Mouse (Mus musculus) heart, embryonic 12.5 days (tissue): ENCODE data around the gene Lrmda. TPM values are rescaled to one million over a fixed set of nuclear protein-coding genes. Genes with fewer than 3 reads are reported as not detected.
A peak's percentile ranks its signal among the peaks of the same experiment; 100 is the strongest.
"Not testable (repeated sequence)": the region's sequence is repeated elsewhere in the genome, so short reads cannot be mapped to it uniquely, and the experiment has no call there.

Experiments
- ATAC-seq: fragments of 200-750 bp; cut with Nextera tagmentation; 2 replicates; pipeline ENCODE4 v1.8.0; 2017; ENCODE audit warnings: moderate TSS enrichment, moderate library complexity; ENCODE audit not compliant: insufficient number of reproducible peaks, low FRiP score
- H3K27ac ChIP-seq: fragments of 300-500 bp; sonication (generic); 2 replicates; pipeline ENCODE4 v1.5.1; 2016; ENCODE audit warnings: mild to moderate bottlenecking, moderate library complexity; ENCODE audit not compliant: poor library complexity, severe bottlenecking
- H3K27me3 ChIP-seq: fragments of 300-500 bp; sonication (generic); replicated peaks from 2 replicates; pipeline ENCODE4 v1.6.1; 2016; ENCODE audit warnings: mild to moderate bottlenecking, moderate library complexity
- H3K36me3 ChIP-seq: fragments of 300-500 bp; sonication (generic); 2 replicates; pipeline ENCODE4 v1.6.1; 2016; ENCODE audit warnings: mild to moderate bottlenecking, moderate library complexity
- H3K4me1 ChIP-seq: fragments of 300-500 bp; sonication (generic); replicated peaks from 2 replicates; pipeline ENCODE4 v1.6.1; 2016; ENCODE audit warnings: mild to moderate bottlenecking
- H3K4me2 ChIP-seq: fragments of 300-500 bp; sonication (generic); 2 replicates; pipeline ENCODE4 v1.6.1; 2016; ENCODE audit warnings: mild to moderate bottlenecking, moderate library complexity
- H3K4me3 ChIP-seq: fragments of 300-500 bp; sonication (generic); 2 replicates; pipeline ENCODE4 v1.5.1; 2016; ENCODE audit warnings: mild to moderate bottlenecking
- H3K9ac ChIP-seq: fragments of 300-500 bp; sonication (generic); 2 replicates; pipeline ENCODE4 v1.6.1; 2016; ENCODE audit warnings: mild to moderate bottlenecking, moderate library complexity
- H3K9me3 ChIP-seq: fragments of 300-500 bp; sonication (generic); replicated peaks from 2 replicates; pipeline ENCODE4 v1.6.1; 2016; ENCODE audit warnings: mild to moderate bottlenecking, moderate library complexity
- WGBS: fragments of 180-500 bp; shearing (Covaris S2); methylation state at CpG from one replicate; pipeline ENCODE4 v1.1.7; 2016; 5-methylcytosine and 5-hydroxymethylcytosine counted together
- polyA plus RNA-seq: library from polyadenylated mRNA; unstranded; fragments of >200 nt; fragmentation: Nextera tagmentation; extraction: Ambion mirVana; gene quantifications from 2 replicates; pipeline ENCODE4 v1.2.1, GENCODE M21; 2016

Lrmda gene
- polyA plus RNA-seq, 1 experiment from 2014 or later = 1.0 TPM

DNA sequence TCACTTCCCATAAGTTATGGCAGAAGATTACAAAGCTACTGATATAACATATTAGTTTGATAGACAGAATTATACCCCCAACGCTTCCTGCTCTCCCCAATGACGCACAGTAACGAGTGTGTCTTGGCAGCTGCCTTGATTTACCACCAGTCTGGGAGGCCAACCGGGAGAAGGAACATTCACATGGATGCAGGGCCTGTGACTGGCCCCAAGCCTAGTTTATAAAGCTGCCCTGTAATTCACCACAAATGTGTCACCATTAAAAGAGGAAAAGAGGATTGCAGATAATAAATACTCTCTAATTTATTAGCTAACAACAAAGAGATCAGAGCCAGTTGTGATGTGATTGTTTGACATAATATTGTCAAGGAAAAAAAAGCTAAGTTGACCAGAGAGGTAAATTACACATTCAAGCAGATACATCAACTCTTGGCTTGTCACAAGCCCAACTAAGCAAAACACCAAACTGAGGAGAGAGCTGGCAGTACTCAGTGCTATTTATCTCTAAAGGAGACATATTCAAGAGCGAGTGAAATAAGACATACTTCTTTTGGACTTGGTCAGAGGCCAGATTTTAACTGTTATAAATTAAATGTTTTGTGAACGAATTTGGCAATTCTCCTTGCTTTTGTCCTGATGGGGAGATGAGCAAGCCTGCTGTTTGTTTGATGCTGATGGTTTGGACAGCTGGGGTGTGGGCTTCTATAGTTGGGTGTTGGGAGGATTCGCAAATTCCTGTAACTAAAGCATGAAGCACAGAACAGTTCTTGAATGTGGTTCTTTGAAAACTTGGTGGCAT lies 740.9 kb downstream of the Lrmda start:
- Histone ChIP-seq H3K27me3 (no peaks in the 10 kb centered on the region), H3K4me2 (no peak overlapping the region), H3K9ac (no peak overlapping the region), H3K4me1 (peaks cover 21% of the 10 kb centered on the region), H3K9me3 (no peaks in the 10 kb centered on the region), H3K36me3 (no peaks in the 10 kb centered on the region), H3K4me3 (no peak overlapping the region), H3K27ac (peak overlapping the region; percentile 45; the same call in 1 of the 2 replicates)
- WGBS = 49% methylated on average over 7 of the region's 7 CpGs
- ATAC-seq = 0 out of 2 replicates have a peak, but pooled peaks have one; percentile 42

DNA sequence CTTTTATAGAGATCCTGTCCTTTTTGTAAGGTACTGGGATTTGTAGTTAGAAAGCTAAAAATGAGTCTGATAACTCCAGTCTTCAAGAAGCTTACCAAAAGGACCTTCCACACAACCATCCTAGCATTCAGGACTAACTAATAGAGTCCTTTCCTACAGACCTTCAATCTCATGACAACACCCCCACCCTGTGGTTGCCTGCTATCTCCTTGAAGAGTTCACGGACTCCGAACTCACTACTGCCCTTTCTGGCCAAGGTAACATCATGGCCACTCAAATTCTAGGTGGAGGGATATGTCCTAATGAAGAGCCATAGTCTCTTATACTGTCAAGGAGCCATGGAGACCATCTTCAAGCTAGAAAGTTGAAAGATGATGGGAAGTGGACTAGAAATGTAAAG lies 762.2 kb downstream of the Lrmda start:
- 65% methylated on average over 2 of the region's 2 CpGs for WGBS

DNA sequence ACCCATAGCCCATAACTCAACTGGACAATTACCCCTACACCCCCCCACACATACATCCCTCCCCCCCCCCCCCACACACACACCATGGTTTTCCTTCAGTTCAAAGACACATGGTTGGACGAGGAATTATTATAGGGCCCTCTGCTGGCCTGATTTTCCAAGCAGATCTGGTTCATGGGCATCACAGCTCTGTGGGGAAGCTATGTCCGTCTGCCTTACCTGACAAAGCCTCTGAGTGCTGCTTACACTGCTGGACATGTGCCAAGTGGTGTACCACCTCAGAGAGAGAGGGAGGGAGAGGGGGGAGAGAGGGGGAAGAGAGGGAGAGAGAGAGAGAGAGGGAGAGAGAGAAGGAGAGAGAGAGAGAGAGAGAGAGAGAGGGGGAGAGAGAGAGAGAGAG lies 762.9 kb downstream of the Lrmda start:
- Histone ChIP-seq H3K4me3 (no peak overlapping the region), H3K27me3 (no peaks in the 10 kb centered on the region; the same call in 1 of the 2 replicates), H3K4me1 (peaks cover 9% of the 10 kb centered on the region; the same call in 1 of the 2 replicates), H3K36me3 (no peaks in the 10 kb centered on the region), H3K9ac (no peak overlapping the region), H3K4me2 (no peak overlapping the region), H3K27ac (no peak overlapping the region), H3K9me3 (no peaks in the 10 kb centered on the region)
- WGBS = 61% methylated on average over 2 of the region's 2 CpGs
- no peak for ATAC-seq

More for the DNA sequence above, 762.2 kb downstream of the Lrmda start:
- Histone ChIP-seq H3K4me3 (no peak overlapping the region), H3K27ac (no peak overlapping the region), H3K9me3 (no peaks in the 10 kb centered on the region), H3K27me3 (no peaks in the 10 kb centered on the region; the same call in 1 of the 2 replicates), H3K9ac (no peak overlapping the region), H3K4me1 (peaks cover 9% of the 10 kb centered on the region; the same call in 1 of the 2 replicates), H3K36me3 (no peaks in the 10 kb centered on the region), H3K4me2 (no peak overlapping the region)
- no peak for ATAC-seq

DNA sequence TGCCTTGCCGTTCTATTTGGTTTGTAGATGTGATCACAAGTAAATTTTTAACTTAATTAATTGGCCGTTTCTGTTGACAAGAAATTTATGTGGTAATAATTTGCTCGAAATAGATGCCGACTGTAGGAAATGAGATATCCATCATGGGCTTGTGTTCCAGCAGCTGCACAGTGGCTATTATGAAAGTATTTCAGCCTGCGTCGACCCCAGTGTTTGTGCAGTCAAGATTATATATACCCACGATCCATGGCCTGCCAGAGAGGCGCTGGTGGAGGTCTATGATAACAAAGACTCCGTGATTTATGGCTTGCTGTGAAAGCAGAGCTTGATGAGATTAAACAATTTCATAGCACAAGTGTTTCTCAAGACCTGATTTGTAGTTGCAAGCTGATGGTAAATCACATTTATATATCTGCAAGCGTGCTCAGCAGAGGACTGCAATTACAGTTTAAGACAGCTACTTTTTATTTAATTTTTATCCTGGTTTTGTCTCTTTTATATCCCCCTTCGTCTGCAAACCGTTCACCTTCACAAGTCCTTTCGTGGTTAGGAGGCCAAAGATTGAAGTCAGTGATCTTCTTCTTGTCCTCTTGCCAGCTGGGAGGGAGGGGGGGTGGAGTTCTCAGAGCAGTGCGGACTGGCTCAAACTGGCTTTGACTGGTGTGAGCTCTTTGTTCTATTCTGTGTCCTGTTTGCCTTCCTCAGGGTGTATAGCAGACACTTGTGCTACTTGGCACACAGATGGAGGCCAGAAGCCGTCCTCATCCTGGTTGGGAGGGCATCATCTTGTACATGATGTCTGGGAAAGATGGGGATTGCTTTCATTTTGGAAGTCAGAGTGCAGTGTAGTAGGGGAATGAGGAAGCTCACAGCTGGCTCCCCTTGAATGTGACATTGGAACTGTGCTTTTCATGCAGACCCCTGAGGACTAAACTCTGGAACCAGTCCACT lies 764.0 kb downstream of the Lrmda start:
- H3K4me1 ChIP-seq = peaks cover 9% of the 10 kb centered on the region; the same call in 1 of the 2 replicates
- no peak overlapping the region for H3K4me3 ChIP-seq
- H3K36me3 ChIP-seq = no peaks in the 10 kb centered on the region
- no peak for ATAC-seq
- no peaks in the 10 kb centered on the region for H3K9me3 ChIP-seq
- WGBS = 49% methylated on average over 15 of the region's 15 CpGs
- H3K27ac ChIP-seq = no peak overlapping the region
- H3K9ac ChIP-seq = no peak overlapping the region
- H3K4me2 ChIP-seq = no peak overlapping the region
- no peaks in the 10 kb centered on the region; the same call in 1 of the 2 replicates for H3K27me3 ChIP-seq

DNA sequence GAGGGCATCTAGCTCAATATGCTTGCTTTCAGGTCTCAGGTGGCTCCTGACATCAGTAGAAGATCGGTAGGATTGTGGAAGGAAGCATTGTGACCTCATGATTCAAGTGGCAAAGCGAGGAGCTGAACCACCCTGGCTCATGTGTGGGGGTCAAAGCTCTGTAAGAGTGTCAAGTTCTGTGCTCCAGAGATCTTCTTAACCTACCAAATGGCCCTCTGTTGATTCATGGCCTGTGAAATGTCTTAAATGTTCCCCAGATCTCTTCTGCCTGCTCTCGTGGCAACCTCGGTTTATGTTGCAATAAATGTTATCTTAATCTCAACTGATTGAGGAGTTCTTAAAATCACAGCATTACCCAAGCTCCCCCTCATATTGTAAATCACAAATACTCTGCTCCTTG lies 780.5 kb downstream of the Lrmda start:
- no peaks in the 10 kb centered on the region for H3K36me3 ChIP-seq
- ATAC-seq = no peak
- no peak overlapping the region for H3K9ac ChIP-seq
- H3K4me2 ChIP-seq = no peak overlapping the region
- no peak overlapping the region for H3K27ac ChIP-seq
- H3K4me3 ChIP-seq = no peak overlapping the region
- H3K27me3 ChIP-seq = no peaks in the 10 kb centered on the region
- 57% methylated on average over 4 of the region's 4 CpGs for WGBS
- peaks cover 19% of the 10 kb centered on the region for H3K4me1 ChIP-seq
- H3K9me3 ChIP-seq = no peaks in the 10 kb centered on the region

DNA sequence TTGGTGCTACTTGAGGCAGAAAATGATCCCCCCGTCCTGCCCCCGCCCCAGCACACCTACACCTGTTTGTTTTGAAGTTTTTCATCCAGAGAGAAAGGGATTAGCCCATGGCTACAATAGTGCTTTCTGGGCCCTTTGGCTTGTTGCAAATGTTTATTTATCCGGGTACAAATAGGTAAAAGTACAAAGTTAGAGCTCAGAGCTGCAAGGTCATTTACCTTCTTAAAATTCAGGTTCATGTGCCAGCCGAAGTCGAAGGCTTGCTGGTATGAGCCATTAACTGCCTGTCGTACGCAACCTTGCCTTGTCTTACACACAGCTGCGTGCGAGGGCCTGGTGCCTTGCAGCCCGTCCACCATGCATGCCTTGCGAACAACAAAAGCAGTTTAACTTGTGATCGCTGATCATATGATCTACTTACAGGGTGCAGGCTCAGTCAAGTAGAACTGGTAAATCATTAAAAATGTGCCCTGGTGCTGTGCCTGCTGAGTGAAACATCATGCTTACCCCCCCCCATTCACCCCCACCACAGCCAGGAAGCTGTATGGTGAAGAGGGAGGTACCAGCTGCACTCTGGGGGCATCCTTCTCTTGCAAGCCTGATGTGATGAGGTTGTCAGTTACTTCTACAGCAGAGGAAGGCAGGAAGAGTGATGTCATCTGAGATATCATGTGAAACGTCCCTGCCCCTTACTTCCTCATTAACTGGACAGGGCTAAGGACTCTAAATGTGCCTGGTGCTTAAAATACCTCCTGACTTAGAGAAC lies 781.5 kb downstream of the Lrmda start:
- H3K4me3 ChIP-seq = no peak overlapping the region
- peaks cover 19% of the 10 kb centered on the region for H3K4me1 ChIP-seq
- no peaks in the 10 kb centered on the region for H3K27me3 ChIP-seq
- no peak overlapping the region for H3K27ac ChIP-seq
- H3K9me3 ChIP-seq = no peaks in the 10 kb centered on the region
- H3K36me3 ChIP-seq = no peaks in the 10 kb centered on the region
- no peak for ATAC-seq
- H3K4me2 ChIP-seq = no peak overlapping the region
- WGBS = 81% methylated on average over 13 of the region's 13 CpGs
- H3K9ac ChIP-seq = no peak overlapping the region

DNA sequence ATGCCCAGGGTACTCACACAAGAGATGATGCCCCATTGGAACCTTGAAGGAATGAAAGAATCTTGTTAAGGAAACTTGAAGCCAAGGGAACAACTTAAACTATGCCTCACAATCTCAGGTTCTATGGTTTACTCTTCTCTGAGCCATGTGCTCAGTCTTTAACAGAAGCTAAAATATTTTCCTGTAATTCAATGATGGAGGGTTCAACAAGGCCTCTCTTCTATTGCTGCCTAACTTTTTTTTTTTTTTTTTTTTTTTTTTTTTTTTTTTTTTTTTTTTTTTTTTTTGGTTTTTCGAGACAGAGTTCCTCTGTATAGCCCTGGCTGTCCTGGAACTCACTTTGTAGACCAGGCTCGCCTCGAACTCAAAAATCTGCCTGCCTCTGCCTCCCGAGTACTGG lies 782.2 kb downstream of the Lrmda start:
- not testable (repeated sequence) for H3K9ac ChIP-seq, ATAC-seq, H3K27ac ChIP-seq, H3K4me3 ChIP-seq, H3K9me3 ChIP-seq, H3K27me3 ChIP-seq, H3K36me3 ChIP-seq, H3K4me2 ChIP-seq
- peaks cover 19% of the 10 kb centered on the region for H3K4me1 ChIP-seq
- 63% methylated on average over 4 of the region's 4 CpGs for WGBS

DNA sequence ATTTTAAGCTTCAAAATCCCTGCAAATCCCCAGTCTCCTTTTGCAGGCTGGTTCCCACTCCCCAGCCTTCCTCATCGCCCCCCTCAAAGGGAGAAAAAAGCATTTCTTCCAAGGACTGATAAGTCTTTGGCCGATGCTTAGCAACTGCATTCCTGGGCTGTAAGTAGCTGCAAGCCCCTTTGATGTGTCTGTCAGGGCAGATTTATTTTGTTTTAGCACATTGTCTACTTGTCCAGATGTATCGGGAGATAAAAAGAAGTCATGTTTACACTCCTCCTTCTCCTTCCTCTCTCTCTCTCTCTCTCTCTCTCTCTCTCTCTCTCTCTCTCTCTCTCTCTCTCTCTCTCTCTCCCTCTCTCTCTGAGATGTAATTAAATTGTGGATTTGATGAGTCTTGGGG lies 787.8 kb downstream of the Lrmda start:
- WGBS = 5% methylated on average over 3 of the region's 3 CpGs
- Histone ChIP-seq H3K9ac (0 out of 2 replicates have a peak overlapping the region, but pooled peaks have one; percentile 36), H3K27ac (no peak overlapping the region), H3K36me3 (no peaks in the 10 kb centered on the region), H3K4me1 (peaks cover 19% of the 10 kb centered on the region), H3K9me3 (no peaks in the 10 kb centered on the region), H3K4me3 (no peak overlapping the region), H3K4me2 (peak overlapping the region; percentile 77), H3K27me3 (no peaks in the 10 kb centered on the region)
- no peak for ATAC-seq

DNA sequence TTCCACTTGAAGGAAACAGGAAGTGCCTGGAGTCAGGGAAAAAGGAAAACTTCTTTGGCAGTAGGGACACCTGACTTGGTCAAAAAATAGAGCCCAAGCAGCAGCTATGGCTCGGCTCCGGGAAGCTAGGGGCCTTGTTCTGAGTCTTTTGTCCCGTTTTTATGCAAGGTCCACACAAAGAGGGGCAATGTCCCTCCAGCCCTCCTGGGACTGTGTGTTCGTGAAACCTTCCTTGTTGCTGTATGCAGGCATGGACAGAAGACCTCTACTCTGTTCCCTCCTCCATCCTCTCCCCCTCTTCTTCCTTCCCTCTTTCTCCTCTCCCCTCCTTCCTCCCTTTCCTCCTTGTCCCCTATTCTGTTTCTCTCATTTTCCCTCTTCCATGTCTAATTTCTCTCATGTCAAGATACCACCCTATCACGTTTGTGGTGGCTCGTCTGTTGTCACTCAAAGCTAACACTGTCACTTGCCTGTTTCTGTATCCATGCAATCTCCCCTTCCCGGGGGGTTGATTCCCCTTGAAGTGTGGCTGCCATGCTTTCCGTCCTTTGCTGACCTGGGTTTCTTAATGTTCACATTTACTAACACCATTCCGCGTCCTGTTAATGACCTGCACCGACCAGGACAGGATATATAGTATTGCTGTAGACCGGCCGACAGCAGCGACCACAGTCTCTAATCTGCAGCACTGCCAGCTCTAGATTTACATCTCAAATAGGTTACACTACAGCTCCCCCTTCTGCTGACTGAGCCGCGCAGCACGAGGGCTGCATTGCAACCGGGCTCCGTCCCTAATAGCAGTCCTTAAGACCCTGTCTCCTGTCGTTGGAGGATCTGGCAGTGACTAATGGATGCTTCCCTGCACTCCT lies 788.4 kb downstream of the Lrmda start:
- WGBS = 1% methylated on average over 20 of the region's 20 CpGs
- peaks cover 22% of the 10 kb centered on the region for H3K4me1 ChIP-seq
- H3K9ac ChIP-seq = 0 out of 2 replicates have a peak overlapping the region, but pooled peaks have one; percentile 52
- ATAC-seq = peak; percentile 71; the same call in 1 of the 2 replicates
- H3K4me3 ChIP-seq = peak overlapping the region; percentile 37
- no peak overlapping the region for H3K27ac ChIP-seq
- no peaks in the 10 kb centered on the region for H3K27me3 ChIP-seq
- no peaks in the 10 kb centered on the region for H3K36me3 ChIP-seq
- no peaks in the 10 kb centered on the region for H3K9me3 ChIP-seq
- H3K4me2 ChIP-seq = peak overlapping the region; percentile 77
